Mouse (Mus musculus) forelimb bud, embryonic 11.5 days (tissue): ENCODE results near the gene Tex21.
A peak's percentile ranks its signal among the peaks of the same experiment; 100 is the strongest.

ENCODE experiments used
- DNase-seq: peaks from one replicate; pipeline ENCODE4 v3.0.0-alpha.2; 2012; ENCODE audit warnings: low read depth, low spot score

The Tex21 gene

DNA sequence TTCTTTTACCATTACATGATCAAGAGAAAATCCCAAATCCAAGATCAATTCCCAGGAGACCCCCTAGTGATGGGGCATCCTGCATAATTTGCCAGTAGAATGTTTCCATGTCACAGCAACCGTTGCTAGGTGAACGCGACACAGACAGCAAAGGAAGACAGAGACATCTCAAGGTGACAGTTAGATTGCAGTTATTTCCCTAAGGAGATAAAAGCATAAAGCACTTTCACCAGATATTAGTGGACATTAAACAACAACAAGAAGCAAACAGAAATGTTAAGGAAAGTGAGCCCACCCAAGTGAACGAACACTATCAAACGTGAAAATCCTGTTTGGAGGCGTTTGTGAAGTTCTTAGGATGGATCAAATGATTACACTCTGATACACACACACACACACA lies at the start of gene Tex21:
Gene Tex21, minus strand, starts transcription at position 101 of the 400 bp plus-strand sequence.
- DNase-seq = no peak

GRCm38 (mm10) chr12:76293192-76293591 lies 46.6 kb upstream of the Tex21 start:
- DNase-seq = peak; percentile 54

- DNase-seq = no peak
Observed at GRCm38 (mm10) chr12:76290271-76290670, 43.7 kb upstream of the Tex21 start.

DNA sequence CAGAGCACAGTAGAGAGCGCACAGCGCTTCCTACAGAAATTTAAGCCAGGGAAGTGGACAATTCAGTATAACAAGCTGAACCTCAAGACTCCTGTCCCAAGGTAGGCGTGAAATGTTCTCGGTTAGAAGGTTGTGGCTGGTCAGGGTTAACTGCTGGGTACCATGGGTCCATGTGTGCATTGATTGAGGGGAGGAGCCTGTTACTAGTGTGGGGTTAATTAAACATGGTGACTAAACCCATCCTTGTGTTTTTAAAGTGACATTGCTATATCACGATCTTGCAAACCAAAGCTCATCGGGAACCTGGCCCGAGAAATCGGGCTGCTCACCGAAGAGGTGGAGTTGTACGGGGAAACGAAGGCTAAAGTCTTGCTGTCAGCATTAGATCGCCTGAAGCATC lies 42.9 kb upstream of the Tex21 start:
- no peak for DNase-seq

DNA sequence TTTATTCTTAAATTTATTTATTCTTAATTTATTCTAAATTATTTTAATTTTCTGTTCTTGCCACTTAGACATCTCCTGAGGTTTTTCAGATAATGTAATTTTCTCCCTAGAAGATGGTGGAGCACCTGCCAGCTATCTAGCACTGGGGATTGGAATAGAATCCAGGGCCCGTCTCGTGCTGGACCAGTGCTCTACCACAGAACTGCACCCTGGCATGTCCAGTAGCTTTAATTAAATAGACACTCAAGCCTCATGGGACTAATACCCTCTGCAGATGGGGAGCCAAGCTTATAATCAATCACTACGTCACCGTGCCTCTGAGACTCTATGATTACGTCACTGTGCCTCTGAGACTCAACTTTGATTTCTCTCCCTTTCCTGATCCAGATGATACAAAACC lies 41.9 kb upstream of the Tex21 start:
- DNase-seq = no peak

DNA sequence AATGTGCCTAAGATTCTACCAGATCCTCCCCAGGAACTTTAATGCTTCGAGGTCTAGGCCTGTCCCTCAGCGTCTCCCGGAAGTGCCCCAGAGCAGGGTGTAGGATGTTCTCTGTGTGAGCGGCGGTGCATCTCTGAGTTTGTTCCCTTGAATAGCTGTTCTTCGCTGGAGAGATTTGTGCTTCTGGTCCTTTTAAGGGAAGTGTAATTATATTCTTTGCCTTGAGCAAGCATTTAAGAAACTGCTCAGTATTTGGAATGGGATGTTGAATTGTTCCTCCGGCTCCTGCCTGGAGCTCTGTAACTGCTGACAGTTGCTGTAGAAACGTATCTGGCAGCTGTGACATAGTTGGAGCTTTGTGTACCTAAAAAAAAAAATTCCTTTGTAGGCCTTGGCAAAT lies 41.4 kb upstream of the Tex21 start:
- no peak for DNase-seq

- DNase-seq = no peak
Observed at GRCm38 (mm10) chr12:76285418-76285817, 38.9 kb upstream of the Tex21 start.

DNA sequence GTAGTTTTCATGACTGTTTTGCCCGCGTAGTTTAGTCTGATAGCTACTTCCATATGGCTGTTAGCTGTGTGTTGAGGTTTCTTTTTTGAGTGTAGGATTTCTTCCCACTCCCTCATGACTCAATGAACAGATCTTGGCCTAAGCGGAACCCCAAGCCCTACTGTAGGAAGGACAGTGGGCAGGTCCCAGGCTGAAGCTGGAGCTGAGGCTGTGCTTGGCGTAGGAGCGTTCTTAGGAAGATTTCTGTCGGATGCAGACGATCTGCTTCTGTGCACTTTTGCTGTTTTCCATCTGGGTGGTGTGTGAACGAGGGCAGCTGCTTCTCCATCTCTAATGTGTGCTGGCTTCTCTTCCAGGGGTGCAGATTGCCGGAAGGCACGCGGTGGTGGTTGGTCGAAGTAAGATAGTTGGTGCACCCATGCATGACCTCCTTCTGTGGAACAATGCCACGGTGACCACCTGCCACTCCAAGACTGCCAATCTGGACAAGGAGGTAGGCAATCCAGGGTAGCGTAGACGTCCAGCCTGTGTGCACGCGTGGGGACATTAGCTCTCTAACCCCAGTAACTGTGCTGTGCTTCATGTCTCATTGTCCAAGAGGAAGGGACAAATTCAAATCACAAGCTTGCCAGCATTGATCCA lies 36.1 kb upstream of the Tex21 start:
- DNase-seq = no peak

- no peak for DNase-seq
Observed at GRCm38 (mm10) chr12:76282132-76282531, 35.6 kb upstream of the Tex21 start.

DNA sequence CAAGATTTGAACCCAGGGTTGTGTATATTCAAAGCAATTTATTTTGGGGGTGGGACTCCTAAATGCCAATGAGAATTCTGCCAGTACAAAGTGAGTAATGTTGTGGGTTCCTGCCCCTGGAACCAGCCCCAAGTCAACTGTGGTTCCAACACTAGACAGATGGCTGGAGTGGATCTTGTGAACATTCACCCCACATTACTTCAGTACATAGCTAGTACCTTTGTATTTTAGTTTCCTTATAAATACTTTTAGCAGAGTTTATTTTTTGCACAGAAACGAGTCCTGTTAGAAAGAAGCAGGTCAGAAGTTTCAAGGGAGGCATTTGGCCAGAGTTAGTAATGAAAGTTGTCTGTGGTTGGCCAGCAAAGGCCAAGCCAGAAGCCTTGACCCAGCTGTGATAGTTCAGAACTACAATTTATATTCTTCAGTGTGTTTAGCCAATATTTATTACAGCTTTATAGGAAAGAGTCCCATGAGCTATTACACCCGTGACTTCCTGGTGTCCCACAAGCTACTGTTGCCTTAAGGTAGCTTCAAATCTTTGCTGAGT lies 34.6 kb upstream of the Tex21 start:
- DNase-seq = no peak

GRCm38 (mm10) chr12:76280556-76280955 lies 34.0 kb upstream of the Tex21 start:
- no peak for DNase-seq

- no peak for DNase-seq
Observed at GRCm38 (mm10) chr12:76278209-76278608, 31.7 kb upstream of the Tex21 start.

DNA sequence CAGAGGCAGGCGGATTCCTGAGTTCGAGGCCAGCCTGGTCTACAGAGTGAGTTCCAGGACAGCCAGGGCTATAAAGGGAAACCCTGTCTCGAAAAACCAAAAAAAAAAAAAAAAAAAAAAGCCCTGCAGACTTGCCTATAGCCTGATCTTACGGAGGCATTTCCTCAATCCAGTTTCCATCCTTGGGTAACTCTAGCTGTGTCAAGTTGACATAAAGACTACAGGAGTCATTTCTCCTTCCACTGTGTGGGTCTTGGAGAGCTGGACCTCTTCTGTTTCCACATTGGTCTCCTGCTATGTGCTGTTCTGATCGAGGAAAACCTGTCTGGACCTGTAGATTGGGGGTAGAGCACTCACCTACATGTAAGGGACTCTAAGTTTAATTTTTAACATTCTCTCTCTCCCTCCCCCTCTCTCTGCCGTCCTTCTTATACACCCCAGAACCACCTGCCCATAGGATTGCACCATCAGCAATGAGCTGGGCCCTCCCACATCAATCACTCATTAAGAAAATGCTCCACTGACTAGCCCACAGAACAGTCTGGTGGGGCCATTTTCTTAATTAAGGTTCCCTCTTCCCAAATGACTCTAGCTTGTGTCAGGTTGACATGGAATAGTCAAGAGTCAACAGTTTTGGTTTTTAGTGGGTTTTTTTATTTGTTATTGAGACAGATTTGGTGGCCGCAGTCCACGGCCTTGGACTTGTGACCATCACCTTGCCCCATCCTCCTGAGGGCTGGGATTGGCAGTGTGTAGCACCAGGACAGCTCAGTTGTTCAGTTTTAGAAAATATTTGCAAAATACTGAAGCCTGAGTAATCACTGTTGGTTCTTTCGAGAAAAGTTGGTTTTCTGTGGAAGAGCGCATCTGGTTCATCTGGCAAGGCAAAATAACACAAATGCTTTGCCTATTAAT lies 26.3 kb upstream of the Tex21 start:
- no peak for DNase-seq

DNA sequence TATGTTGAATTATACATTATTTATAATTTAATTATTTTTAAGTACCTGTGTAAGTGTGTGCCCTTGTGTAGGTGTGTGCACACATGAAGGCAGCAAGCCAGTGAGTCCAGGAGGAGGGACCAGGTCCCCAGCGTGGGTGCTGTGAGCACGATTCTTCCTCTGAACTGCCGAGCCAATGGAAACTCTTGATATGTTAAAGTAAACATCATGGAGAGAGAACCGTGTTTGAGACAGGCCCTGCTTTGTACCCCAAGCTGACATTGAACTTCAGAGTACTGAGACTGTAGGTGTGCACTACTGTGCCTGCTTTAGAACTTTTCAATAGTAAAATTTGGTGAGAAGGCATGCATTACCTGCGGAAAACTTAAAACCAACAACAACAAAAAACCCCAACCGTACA lies 25.0 kb upstream of the Tex21 start:
- DNase-seq = no peak

- no peak for DNase-seq
Observed at GRCm38 (mm10) chr12:76269196-76269595, 22.6 kb upstream of the Tex21 start.

GRCm38 (mm10) chr12:76268686-76269085 lies 22.1 kb upstream of the Tex21 start:
- no peak for DNase-seq

GRCm38 (mm10) chr12:76266875-76267274 lies 20.3 kb upstream of the Tex21 start:
- peak; percentile 45 for DNase-seq

- DNase-seq = no peak
Observed at GRCm38 (mm10) chr12:76265001-76265400, 18.5 kb upstream of the Tex21 start.

DNA sequence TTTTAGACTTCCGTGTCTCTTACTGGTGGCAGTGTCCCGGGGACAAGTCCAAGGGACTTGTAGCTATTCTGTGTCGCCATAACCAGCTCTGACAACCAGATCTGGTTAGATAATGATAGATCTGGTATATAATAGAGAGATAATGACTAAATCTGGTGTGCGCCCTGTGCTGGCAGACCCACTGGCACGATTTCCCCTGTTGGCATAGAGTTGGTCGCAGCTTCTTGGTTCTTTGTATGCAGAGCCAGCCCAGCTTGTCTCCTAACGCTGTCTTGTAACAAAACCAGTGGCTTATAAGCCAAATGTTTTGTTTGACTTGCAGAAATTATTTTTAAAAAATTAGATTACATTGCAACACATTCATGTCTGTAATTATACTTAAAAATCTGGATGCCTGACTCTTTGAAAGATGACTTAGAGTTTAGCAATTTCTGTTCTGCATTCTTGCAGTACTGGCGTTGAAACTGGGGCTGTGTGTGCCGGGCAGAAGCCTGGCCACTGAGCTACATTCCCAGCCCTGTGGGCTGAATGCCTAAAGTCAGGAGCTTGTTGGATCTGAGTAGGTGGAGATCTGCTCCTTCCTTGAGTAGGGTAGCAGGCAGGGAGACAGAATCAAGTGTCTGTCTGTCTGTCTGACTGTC lies 17.9 kb upstream of the Tex21 start:
- no peak for DNase-seq

- no peak for DNase-seq
Observed at GRCm38 (mm10) chr12:76263876-76264275, 17.3 kb upstream of the Tex21 start.

DNA sequence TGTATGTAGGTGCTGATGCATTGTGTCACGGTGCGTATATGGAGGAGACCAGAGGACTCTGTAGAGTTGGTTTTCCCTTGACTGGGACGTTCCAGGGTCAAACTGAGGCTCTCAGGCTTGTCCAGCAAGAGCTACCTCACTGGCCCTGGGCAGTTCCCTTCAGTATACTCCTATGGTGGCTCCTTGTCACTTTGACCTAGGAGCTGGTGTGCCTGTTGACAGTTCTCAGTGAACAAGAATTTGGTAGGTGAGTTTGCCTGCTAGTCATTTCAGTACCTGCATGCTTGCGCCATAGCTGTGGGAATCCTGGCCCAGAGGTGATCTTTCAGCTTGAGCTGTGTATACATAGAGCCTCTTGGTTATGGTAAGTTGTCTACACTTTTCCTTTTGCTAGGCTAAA lies 16.4 kb upstream of the Tex21 start:
- no peak for DNase-seq

GRCm38 (mm10) chr12:76261556-76261955 lies 15.0 kb upstream of the Tex21 start:
- no peak for DNase-seq
